In genomic region chr5:99582055-99582454, GRCm38 (mm10) we compare ENCODE assay signal across 31 mouse cellular contexts.
DNase-seq lines count a peak whose midpoint lies in the region; ATAC-seq lines count a peak whose summit lies in the region.
"Had no signal": no experiment of that assay in that cellular context is flagged by ENCODE, and none has a peak within 500 bp of the region (broad histone marks: within the 10 kb centered on the region; RNA-seq: fewer than 3 reads in every experiment).

No protein-coding gene starts in this region.

- peaks cover 9% of the 10 kb centered on the region; the same call in 1 of the 2 replicates for H3K4me1 ChIP-seq in heart, embryonic 10.5 days
- H3K4me1 ChIP-seq in lung, embryonic 16.5 days (replicated peaks; ENCODE audit: control insufficient read depth, insufficient read depth, low read length): peaks cover 9% of the 10 kb centered on the region
- no peaks in the 10 kb centered on the region for H3K4me1 ChIP-seq in kidney, embryonic 14.5 days (ENCODE audit: control insufficient read depth, insufficient read depth, low read length)
- H3K4me1 ChIP-seq: kidney, embryonic 15.5 days; liver, embryonic 13.5 days; stomach, embryonic 15.5 days had no signal

- H3K4me3 ChIP-seq in heart, embryonic 10.5 days: no peak overlapping the region
- H3K4me3 ChIP-seq in lung, embryonic 16.5 days (ENCODE audit: low read length): no peak overlapping the region
- H3K4me3 ChIP-seq in kidney, embryonic 14.5 days (ENCODE audit: low read length): no peak overlapping the region
- H3K4me3 ChIP-seq: gastrocnemius, adult 2 months; heart, adult 2 months; hindbrain, embryonic 10.5 days; hindbrain, embryonic 15.5 days; kidney, embryonic 15.5 days; left cerebral cortex, adult 2 months; limb, embryonic 15.5 days; liver, embryonic 13.5 days; midbrain, embryonic 13.5 days; stomach, embryonic 15.5 days had no signal

- H3K9ac ChIP-seq in lung, embryonic 16.5 days (ENCODE audit: low read length): no peak overlapping the region
- no peak overlapping the region for H3K9ac ChIP-seq in kidney, embryonic 14.5 days (ENCODE audit: low read depth, low read length)
- H3K9ac ChIP-seq: hindbrain, embryonic 15.5 days; kidney, embryonic 15.5 days; limb, embryonic 15.5 days; liver, embryonic 13.5 days; midbrain, embryonic 13.5 days; stomach, embryonic 15.5 days had no signal

- DNase-seq in cerebellum, postnatal 10 days: peak; percentile 45 to 73
- DNase-seq in cerebellum, postnatal 36 days: no peak
- peak; percentile 51 for DNase-seq in heart, embryonic 10.5 days (ENCODE audit: low spot score)
- DNase-seq in heart, adult 8-10 months (ENCODE audit: low spot score): no peak
- DNase-seq in lung, postnatal 36 days: no peak
- DNase-seq: adrenal gland, adult 2 months; adrenal gland, postnatal 36 days; cerebellum, adult 2 months; cerebellum, postnatal 25 days; gastrocnemius, adult 2 months; gastrocnemius, postnatal 36 days; heart, adult 2 months; kidney, adult 11 months; kidney, postnatal 25 days; liver, embryonic 13.5 days; lung, adult 2 months; retina, postnatal 1 day; right cerebral cortex, postnatal 14 days had no signal

- peak; percentile 64 for ATAC-seq in lung, embryonic 16.5 days (ENCODE audit: low read depth)
- ATAC-seq in kidney, embryonic 14.5 days (ENCODE audit: low FRiP score, low TSS enrichment): no peak
- ATAC-seq: activated CD4-positive, CD25-positive, alpha-beta regulatory T cell, adult 4 months; inflammation-experienced regulatory T-cells, adult 6 months; midbrain, embryonic 13.5 days had no signal

- H3K9me3 ChIP-seq in heart, embryonic 10.5 days: no peaks in the 10 kb centered on the region
- H3K9me3 ChIP-seq in lung, embryonic 16.5 days (ENCODE audit: control insufficient read depth, low read length): no peaks in the 10 kb centered on the region
- no peaks in the 10 kb centered on the region for H3K9me3 ChIP-seq in kidney, embryonic 14.5 days (ENCODE audit: control insufficient read depth, low read length)
- H3K9me3 ChIP-seq: hindbrain, embryonic 10.5 days; hindbrain, embryonic 15.5 days; kidney, embryonic 15.5 days; limb, embryonic 15.5 days; liver, embryonic 13.5 days; midbrain, embryonic 13.5 days; stomach, embryonic 15.5 days had no signal

- 28% methylated on average over 5 of the region's 5 CpGs for WGBS in heart, embryonic 10.5 days
- 13% methylated on average over 5 of the region's 5 CpGs for WGBS in lung, embryonic 16.5 days
- 33% methylated on average over 5 of the region's 5 CpGs for WGBS in kidney, embryonic 14.5 days

- H3K4me2 ChIP-seq in lung, embryonic 16.5 days (ENCODE audit: low read depth, low read length): no peak overlapping the region
- no peak overlapping the region for H3K4me2 ChIP-seq in kidney, embryonic 14.5 days (replicated peaks; ENCODE audit: low read depth, low read length)
- H3K4me2 ChIP-seq: hindbrain, embryonic 15.5 days; kidney, embryonic 15.5 days; limb, embryonic 15.5 days; liver, embryonic 13.5 days; midbrain, embryonic 13.5 days; stomach, embryonic 15.5 days had no signal

- no peaks in the 10 kb centered on the region for H3K36me3 ChIP-seq in heart, embryonic 10.5 days
- no peaks in the 10 kb centered on the region for H3K36me3 ChIP-seq in lung, embryonic 16.5 days (ENCODE audit: control insufficient read depth, insufficient read depth, low read length)
- H3K36me3 ChIP-seq in kidney, embryonic 14.5 days (ENCODE audit: control insufficient read depth, insufficient read depth, low read length): no peaks in the 10 kb centered on the region
- H3K36me3 ChIP-seq: hindbrain, embryonic 10.5 days; hindbrain, embryonic 15.5 days; kidney, embryonic 15.5 days; limb, embryonic 15.5 days; liver, embryonic 13.5 days; midbrain, embryonic 13.5 days; stomach, embryonic 15.5 days had no signal

- no peak overlapping the region for H3K27ac ChIP-seq in heart, embryonic 10.5 days
- no peak overlapping the region for H3K27ac ChIP-seq in lung, embryonic 16.5 days (ENCODE audit: low read length)
- no peak overlapping the region for H3K27ac ChIP-seq in kidney, embryonic 14.5 days (ENCODE audit: low read depth, low read length)
- H3K27ac ChIP-seq: gastrocnemius, adult 2 months; heart, adult 2 months; hindbrain, embryonic 10.5 days; hindbrain, embryonic 15.5 days; kidney, embryonic 15.5 days; left cerebral cortex, adult 2 months; limb, embryonic 15.5 days; liver, embryonic 13.5 days; macrophage; midbrain, embryonic 13.5 days; stomach, embryonic 15.5 days had no signal

- no peaks in the 10 kb centered on the region for H3K27me3 ChIP-seq in heart, embryonic 10.5 days (ENCODE audit: insufficient read depth, poor library complexity, severe bottlenecking)
- H3K27me3 ChIP-seq in lung, embryonic 16.5 days (ENCODE audit: control insufficient read depth, insufficient read depth, low read depth, low read length): no peaks in the 10 kb centered on the region
- H3K27me3 ChIP-seq in kidney, embryonic 14.5 days (ENCODE audit: control insufficient read depth, insufficient read depth, low read length): no peaks in the 10 kb centered on the region
- H3K27me3 ChIP-seq: CH12.LX; limb, embryonic 15.5 days; liver, embryonic 13.5 days; stomach, embryonic 15.5 days had no signal

Comparison
In these comparisons a context has a peak if more than half of its experiments do, and no peak if none do; other contexts are left out.
1. DNase-seq: peak in cerebellum, postnatal 10 days (2 of 2) and heart, embryonic 10.5 days (single experiment); none in cerebellum, postnatal 36 days (0 of 2), heart, adult 8-10 months (single experiment) and lung, postnatal 36 days (single experiment).